Mouse (Mus musculus) thymus, postnatal 36 days (tissue): ENCODE measurements around the gene 5430403G16Rik.
A peak's percentile ranks its signal among the peaks of the same experiment; 100 is the strongest.
"Not testable (repeated sequence)": the region's sequence is repeated elsewhere in the genome, so short reads cannot be mapped to it uniquely, and the experiment has no call there.

ENCODE experiments used
- DNase-seq, 2 experiments: peaks; one replicate each; pipeline ENCODE4 v3.0.0; 2022; ENCODE audit warnings: mixed read lengths in 2 of 2

Gene 5430403G16Rik

GRCm38 (mm10) chr5:109690537-109691201, at the start of gene 5430403G16Rik:
Gene 5430403G16Rik (minus strand): TSS chr5:109691041.
- peak; percentile 76 to 85 for DNase-seq

GRCm38 (mm10) chr5:109717341-109717740, 26.5 kb upstream of the 5430403G16Rik start:
- DNase-seq: not testable (repeated sequence)

GRCm38 (mm10) chr5:109691205-109691965, 544 bp upstream of the 5430403G16Rik start:
- not testable (repeated sequence) for DNase-seq

DNA sequence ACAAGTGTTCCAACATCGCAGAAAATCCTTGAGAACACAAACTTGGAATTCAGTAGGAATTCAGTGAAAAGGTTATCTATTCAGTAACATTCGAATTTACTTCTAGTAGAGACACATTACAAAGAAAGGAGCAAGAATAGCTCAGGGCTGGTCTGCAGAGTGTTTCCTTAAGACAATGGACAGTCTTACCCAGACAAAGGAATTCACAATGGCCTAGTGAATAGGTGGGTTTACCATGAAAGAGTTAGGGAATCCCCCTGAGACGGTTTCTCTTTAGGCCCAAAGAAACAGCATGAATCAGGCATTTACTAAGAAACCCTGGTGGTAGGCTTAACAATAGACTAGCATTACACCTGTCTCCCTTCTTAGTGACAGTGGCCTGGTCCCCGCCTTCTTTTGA, 7.9 kb downstream of the 5430403G16Rik start:
- no peak for DNase-seq
